Mouse (Mus musculus) layer of hippocampus, postnatal 14 days (tissue): ENCODE measurements at regions not wholly inside any gene's neighbourhood (a gene's known extent, or its start where the extent isn't known, plus 50 kb on each side); places are given as distances from the start of the nearest gene placed in this dataset.

Experiments used
- DNase-seq, 2 experiments: peaks; one replicate each; pipeline ENCODE4 v3.0.0; 2021 to 2022; ENCODE audit warnings: low spot score in 2 of 2, mixed read lengths in 1 of 2

- no peak for DNase-seq
Measured at GRCm38 (mm10) chr2:81251321-81251720, 634.3 kb downstream of the Nup35 start.

GRCm38 (mm10) chr2:81262056-81262765 lies 645.2 kb downstream of the Nup35 start:
- DNase-seq: no peak

- DNase-seq: peak in 1 of 2 experiments; percentile 4
Measured at GRCm38 (mm10) chr2:81269245-81269880, 652.3 kb downstream of the Nup35 start.

- no peak for DNase-seq
Measured at GRCm38 (mm10) chr2:81270914-81271313, 653.9 kb downstream of the Nup35 start.

GRCm38 (mm10) chr2:81272536-81272935 lies 655.5 kb downstream of the Nup35 start:
- no peak for DNase-seq

- DNase-seq: no peak
Measured at GRCm38 (mm10) chr2:81287414-81287813, 670.4 kb downstream of the Nup35 start.

- no peak for DNase-seq
Measured at GRCm38 (mm10) chr2:81328648-81329047, 711.6 kb downstream of the Nup35 start.

GRCm38 (mm10) chr2:81336982-81337381 lies 716.0 kb upstream of the Zfp804a start:
- no peak for DNase-seq

- no peak for DNase-seq
Measured at GRCm38 (mm10) chr2:81340417-81340816, 712.6 kb upstream of the Zfp804a start.
